Mouse (Mus musculus) liver, embryonic 15.5 days (tissue): ENCODE measurements around the gene Sept1. TPM values are rescaled to one million over a fixed set of nuclear protein-coding genes. Genes with fewer than 3 reads are reported as not detected.
A peak's percentile ranks its signal among the peaks of the same experiment; 100 is the strongest.

ENCODE experiments used
- ATAC-seq: fragments of 200-750 bp; cut with Nextera tagmentation; 2 replicates; pipeline ENCODE4 v1.8.0; 2017; ENCODE audit warnings: moderate number of reproducible peaks, mild to moderate bottlenecking, moderate library complexity; ENCODE audit not compliant: insufficient read depth
- H3K27ac ChIP-seq: fragments of 300-500 bp; sonication (generic); replicated peaks from 2 replicates; pipeline ENCODE4 v1.5.1; 2015; ENCODE audit warnings: mild to moderate bottlenecking, inconsistent platforms
- H3K27me3 ChIP-seq: fragments of 300-500 bp; sonication (generic); 2 replicates; pipeline ENCODE4 v1.6.1; 2015; ENCODE audit warnings: mild to moderate bottlenecking, inconsistent platforms
- H3K36me3 ChIP-seq: fragments of 300-500 bp; sonication (generic); replicated peaks from 2 replicates; pipeline ENCODE4 v1.6.1; 2015; ENCODE audit warnings: moderate library complexity, mild to moderate bottlenecking, inconsistent platforms
- H3K4me1 ChIP-seq: fragments of 300-500 bp; sonication (generic); replicated peaks from 2 replicates; pipeline ENCODE4 v1.6.1; 2015; ENCODE audit warnings: inconsistent platforms
- H3K4me2 ChIP-seq: fragments of 300-500 bp; sonication (generic); 2 replicates; pipeline ENCODE4 v1.6.1; 2015; ENCODE audit warnings: moderate library complexity, mild to moderate bottlenecking, inconsistent platforms
- H3K4me3 ChIP-seq: fragments of 300-500 bp; sonication (generic); replicated peaks from 2 replicates; pipeline ENCODE4 v1.5.1; 2015; ENCODE audit warnings: mild to moderate bottlenecking, inconsistent platforms
- H3K9ac ChIP-seq: fragments of 300-500 bp; sonication (generic); 2 replicates; pipeline ENCODE4 v1.6.1; 2015; ENCODE audit warnings: moderate library complexity, mild to moderate bottlenecking, inconsistent platforms
- H3K9me3 ChIP-seq: fragments of 300-500 bp; sonication (generic); replicated peaks from 2 replicates; pipeline ENCODE4 v1.6.1; 2016; ENCODE audit warnings: inconsistent platforms
- WGBS: fragments of 180-500 bp; shearing (Covaris S2); methylation state at CpG from one replicate; pipeline ENCODE4 v1.1.7; 2015; ENCODE audit warnings: mixed read lengths; ENCODE audit not compliant: insufficient replicate concordance; 5-methylcytosine and 5-hydroxymethylcytosine counted together
- polyA plus RNA-seq: library from polyadenylated mRNA; unstranded; fragments of >200 nt; fragmentation: Nextera tagmentation; extraction: Ambion mirVana; gene quantifications from 2 replicates; pipeline ENCODE4 v1.2.1, GENCODE M21; 2015

The Sept1 gene
- 9.4 and 9.7 TPM in 2 replicates for polyA plus RNA-seq

GRCm38 (mm10) chr7:127232622-127233367 is at the start of gene Sept1, which contains the start of gene Zfp553:
Gene Sept1, minus strand, starts transcription at chr7:127233130.
Gene Zfp553, plus strand, starts transcription at chr7:127233061.
- Histone ChIP-seq H3K4me2 (peak within 1 kb of the TSS; percentile 91), H3K9ac (peak within 1 kb of the TSS; percentile 95), H3K27ac (peak within 1 kb of the TSS; percentile 92), H3K27me3 (no peaks in the 10 kb centered on the region), H3K4me3 (peak within 1 kb of the TSS; percentile 90), H3K9me3 (no peaks in the 10 kb centered on the region), H3K4me1 (peaks cover 58% of the 10 kb centered on the region), H3K36me3 (peaks cover 36% of the 10 kb centered on the region)
- peak; percentile 88 for ATAC-seq
- under 1% methylated on average over 64 of the region's 64 CpGs for WGBS

GRCm38 (mm10) chr7:127282190-127282589 is 49.3 kb upstream of the Sept1 start:
- Histone ChIP-seq H3K4me1 (peaks cover 39% of the 10 kb centered on the region), H3K9me3 (no peaks in the 10 kb centered on the region)
- 29% methylated on average over 2 of the region's 2 CpGs for WGBS

GRCm38 (mm10) chr7:127281114-127281513 is 48.2 kb upstream of the Sept1 start:
- WGBS = 11% methylated on average over 4 of the region's 4 CpGs
- H3K27me3 ChIP-seq = no peaks in the 10 kb centered on the region
- H3K4me3 ChIP-seq = no peak overlapping the region
- H3K4me1 ChIP-seq = peaks cover 44% of the 10 kb centered on the region
- H3K27ac ChIP-seq = 0 out of 2 replicates have a peak overlapping the region, but pooled peaks have one; percentile 14
- no peak overlapping the region for H3K4me2 ChIP-seq
- no peaks in the 10 kb centered on the region for H3K36me3 ChIP-seq
- ATAC-seq = no peak
- H3K9me3 ChIP-seq = no peaks in the 10 kb centered on the region
- no peak overlapping the region for H3K9ac ChIP-seq

More at GRCm38 (mm10) chr7:127282190-127282589, 49.3 kb upstream of the Sept1 start:
- no peak overlapping the region for H3K4me2 ChIP-seq
- H3K36me3 ChIP-seq = no peaks in the 10 kb centered on the region
- no peak overlapping the region for H3K4me3 ChIP-seq
- no peak overlapping the region for H3K9ac ChIP-seq
- ATAC-seq = no peak
- no peaks in the 10 kb centered on the region for H3K27me3 ChIP-seq
- no peak overlapping the region for H3K27ac ChIP-seq

GRCm38 (mm10) chr7:127280092-127280491 is 47.2 kb upstream of the Sept1 start:
- Histone ChIP-seq H3K36me3 (no peaks in the 10 kb centered on the region), H3K4me2 (no peak overlapping the region)
- no peak for ATAC-seq

GRCm38 (mm10) chr7:127278311-127278710 is 45.4 kb upstream of the Sept1 start:
- Histone ChIP-seq H3K4me1 (peaks cover 47% of the 10 kb centered on the region), H3K9ac (no peak overlapping the region), H3K4me3 (no peak overlapping the region), H3K4me2 (no peak overlapping the region), H3K36me3 (no peaks in the 10 kb centered on the region), H3K27ac (peak overlapping the region; percentile 70; the same call in 1 of the 2 replicates), H3K27me3 (no peaks in the 10 kb centered on the region), H3K9me3 (no peaks in the 10 kb centered on the region)
- ATAC-seq = no peak
- 10% methylated on average over 8 of the region's 8 CpGs for WGBS

More at GRCm38 (mm10) chr7:127280092-127280491, 47.2 kb upstream of the Sept1 start:
- Histone ChIP-seq H3K27me3 (no peaks in the 10 kb centered on the region), H3K9me3 (no peaks in the 10 kb centered on the region), H3K27ac (no peak overlapping the region), H3K9ac (no peak overlapping the region), H3K4me1 (peaks cover 42% of the 10 kb centered on the region), H3K4me3 (no peak overlapping the region)
- WGBS = 63% methylated on average over 3 of the region's 3 CpGs

- Histone ChIP-seq H3K27me3 (no peaks in the 10 kb centered on the region), H3K4me3 (no peak overlapping the region), H3K27ac (peak overlapping the region; percentile 70), H3K4me1 (peaks cover 62% of the 10 kb centered on the region), H3K36me3 (peaks cover 14% of the 10 kb centered on the region), H3K9me3 (no peaks in the 10 kb centered on the region), H3K4me2 (no peak overlapping the region), H3K9ac (peak overlapping the region; percentile 18; the same call in 1 of the 2 replicates)
- 63% methylated on average over 5 of the region's 5 CpGs for WGBS
- peak; percentile 38; the same call in 1 of the 2 replicates for ATAC-seq
Measured at GRCm38 (mm10) chr7:127276519-127276961, 43.6 kb upstream of the Sept1 start.

- 2% methylated on average over 39 of the region's 39 CpGs for WGBS
- peaks cover 68% of the 10 kb centered on the region for H3K4me1 ChIP-seq
- no peaks in the 10 kb centered on the region for H3K27me3 ChIP-seq
Measured at GRCm38 (mm10) chr7:127273925-127274789, 41.2 kb upstream of the Sept1 start, which contains the start of gene Sephs2. Gene Sephs2, minus strand, starts transcription at chr7:127274055.

GRCm38 (mm10) chr7:127273118-127273923 is 40.4 kb upstream of the Sept1 start:
- peak; percentile 32 for ATAC-seq
- H3K36me3 ChIP-seq = peaks cover 36% of the 10 kb centered on the region
- peaks cover 60% of the 10 kb centered on the region for H3K4me1 ChIP-seq
- peak overlapping the region; percentile 92 for H3K9ac ChIP-seq
- peak overlapping the region; percentile 87 for H3K4me3 ChIP-seq
- no peaks in the 10 kb centered on the region for H3K9me3 ChIP-seq
- 8% methylated on average over 50 of the region's 50 CpGs for WGBS
- no peaks in the 10 kb centered on the region for H3K27me3 ChIP-seq
- H3K4me2 ChIP-seq = peak overlapping the region; percentile 93
- H3K27ac ChIP-seq = peak overlapping the region; percentile 87

More at GRCm38 (mm10) chr7:127273925-127274789, 41.2 kb upstream of the Sept1 start, which contains the start of gene Sephs2:
- peak within 1 kb of the TSS; percentile 93 for H3K4me2 ChIP-seq
- H3K36me3 ChIP-seq = peaks cover 28% of the 10 kb centered on the region
- peak within 1 kb of the TSS; percentile 92 for H3K9ac ChIP-seq
- ATAC-seq = peak; percentile 82
- H3K9me3 ChIP-seq = no peaks in the 10 kb centered on the region
- H3K27ac ChIP-seq = peak within 1 kb of the TSS; percentile 87
- H3K4me3 ChIP-seq = peak within 1 kb of the TSS; percentile 87

GRCm38 (mm10) chr7:127272566-127272965 is 39.6 kb upstream of the Sept1 start:
- ATAC-seq = no peak
- Histone ChIP-seq H3K4me1 (peaks cover 56% of the 10 kb centered on the region), H3K4me2 (peak overlapping the region; percentile 93), H3K27ac (no peak overlapping the region), H3K36me3 (peaks cover 38% of the 10 kb centered on the region), H3K4me3 (peak overlapping the region; percentile 87), H3K9me3 (no peaks in the 10 kb centered on the region), H3K27me3 (no peaks in the 10 kb centered on the region), H3K9ac (peak overlapping the region; percentile 92)
- WGBS = 85% methylated on average over 15 of the region's 15 CpGs

GRCm38 (mm10) chr7:127271093-127271492 is 38.2 kb upstream of the Sept1 start:
- no peaks in the 10 kb centered on the region for H3K9me3 ChIP-seq
- peak overlapping the region; percentile 29 for H3K4me3 ChIP-seq
- peak overlapping the region; percentile 93 for H3K4me2 ChIP-seq
- H3K4me1 ChIP-seq = peaks cover 48% of the 10 kb centered on the region
- H3K36me3 ChIP-seq = peaks cover 38% of the 10 kb centered on the region
- ATAC-seq = no peak
- H3K9ac ChIP-seq = no peak overlapping the region; the same call in 1 of the 2 replicates
- H3K27me3 ChIP-seq = no peaks in the 10 kb centered on the region
- WGBS = 81% methylated on average over 4 of the region's 4 CpGs
- no peak overlapping the region for H3K27ac ChIP-seq
